Mouse (Mus musculus) thymus, adult 2 months (tissue): Measurements from ENCODE around the gene Zdhhc24. TPM values are rescaled to one million over a fixed set of nuclear protein-coding genes. Genes with fewer than 3 reads are reported as not detected.

Experiments
- DNase-seq: peaks from one replicate; pipeline ENCODE4 v3.0.0; 2021
- H3K27ac ChIP-seq: fragments of 200-500 bp; 2 replicates; pipeline ENCODE4 v1.5.1; 2012; ENCODE audit warnings: low read length, control low read depth; ENCODE audit not compliant: control insufficient read depth, insufficient read depth
- H3K27me3 ChIP-seq: fragments of 200-500 bp; 2 replicates; pipeline ENCODE4 v1.6.1; 2012; ENCODE audit warnings: mild to moderate bottlenecking, low read length, moderate library complexity, mixed read lengths; ENCODE audit not compliant: control insufficient read depth, insufficient read depth
- H3K36me3 ChIP-seq: fragments of 200-500 bp; 2 replicates; pipeline ENCODE4 v1.6.1; 2012; ENCODE audit warnings: mild to moderate bottlenecking, low read length, moderate library complexity; ENCODE audit not compliant: control insufficient read depth, insufficient read depth
- H3K4me1 ChIP-seq: fragments of 200-500 bp; replicated peaks from 2 replicates; pipeline ENCODE4 v1.6.1; 2012; ENCODE audit warnings: low read length; ENCODE audit not compliant: control insufficient read depth, insufficient read depth
- H3K4me3 ChIP-seq: fragments of 200-500 bp; 2 replicates; pipeline ENCODE4 v1.5.1; 2012; ENCODE audit warnings: mild to moderate bottlenecking, low read length, control low read depth, moderate library complexity; ENCODE audit not compliant: control insufficient read depth, insufficient read depth
- CTCF ChIP-seq: fragments of 200-500 bp; IDR thresholded peaks from 2 replicates; pipeline ENCODE4 v1.5.1; 2012; ENCODE audit warnings: mild to moderate bottlenecking, control low read depth, low read length, moderate library complexity, borderline replicate concordance; ENCODE audit not compliant: control insufficient read depth, poor library complexity, insufficient read depth; ENCODE audit errors: extremely low read depth
- POLR2A ChIP-seq: fragments of 200-500 bp; IDR thresholded peaks from 2 replicates; pipeline ENCODE4 v1.6.1; 2012; ENCODE audit warnings: mild to moderate bottlenecking, low read length, control low read depth, moderate library complexity; ENCODE audit not compliant: control insufficient read depth, poor library complexity, insufficient read depth; ENCODE audit errors: extremely low read depth
- WGBS: fragments of 180-500 bp; shearing (Covaris S2); methylation state at CpG from one replicate; pipeline ENCODE4 v1.1.7; 2018; 5-methylcytosine and 5-hydroxymethylcytosine counted together
- polyA plus RNA-seq: library from polyadenylated mRNA; depleted of rRNA; stranded (reverse); fragments of >200 nt; gene quantifications from 2 replicates; pipeline ENCODE4 v1.2.3, GENCODE M21; 2012

Gene Zdhhc24
- polyA plus RNA-seq, 1 experiment, result 53.0 TPM

DNA sequence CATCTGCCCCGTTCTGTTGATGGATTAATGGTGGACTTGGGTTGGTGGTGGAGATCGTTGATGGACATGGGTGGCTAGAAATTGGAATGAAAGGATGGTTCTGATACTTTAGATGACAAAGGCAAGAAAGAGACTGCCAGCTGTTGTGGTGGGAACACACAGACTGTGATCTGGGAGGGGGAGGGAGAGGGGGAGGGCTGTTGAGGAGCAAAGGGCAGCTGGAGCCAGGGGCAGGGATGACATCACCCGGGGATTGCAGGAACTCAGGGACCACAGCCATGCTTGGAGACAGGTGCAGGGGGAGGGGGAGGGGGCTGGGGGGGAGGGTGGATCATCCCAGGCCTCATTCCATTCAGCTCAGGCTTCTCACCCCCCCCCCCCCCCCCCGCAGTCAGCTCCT lies 2.2 kb upstream of the Zdhhc24 start:
- no peak for DNase-seq
- H3K4me3 ChIP-seq, result no peak overlapping the region
- no peaks in the 10 kb centered on the region; the same call in 1 of the 2 replicates for H3K27me3 ChIP-seq
- TF ChIP-seq CTCF (no peak), POLR2A (no peak)
- H3K4me1 ChIP-seq, result peaks cover 11% of the 10 kb centered on the region
- no peak overlapping the region for H3K27ac ChIP-seq
- 61% methylated on average over 4 of the region's 4 CpGs for WGBS
- H3K36me3 ChIP-seq, result no peaks in the 10 kb centered on the region

DNA sequence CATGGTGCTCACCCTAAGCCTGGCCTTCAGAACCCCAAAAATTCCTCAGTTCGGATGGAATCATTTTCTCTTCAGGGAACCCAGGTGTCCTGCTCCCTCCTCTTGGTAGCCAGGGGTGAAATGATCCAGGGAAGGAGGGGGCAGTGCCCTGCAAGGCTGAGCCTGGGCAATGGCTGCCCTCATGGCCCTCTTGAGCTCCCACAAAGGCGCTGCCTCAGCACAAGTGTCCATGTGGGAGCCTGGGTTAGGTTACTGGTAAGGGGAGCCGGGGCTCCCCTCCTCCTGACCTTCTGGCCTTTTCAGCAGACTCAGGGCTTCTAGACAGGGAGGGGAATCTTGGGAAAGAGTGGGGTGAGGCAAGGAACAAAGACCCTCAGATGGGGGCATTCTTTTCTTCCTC lies 1.7 kb upstream of the Zdhhc24 start:
- Histone ChIP-seq H3K4me1 (peaks cover 11% of the 10 kb centered on the region), H3K36me3 (no peaks in the 10 kb centered on the region), H3K27me3 (no peaks in the 10 kb centered on the region; the same call in 1 of the 2 replicates), H3K27ac (no peak overlapping the region), H3K4me3 (no peak overlapping the region)
- WGBS, result 88% methylated on average over 3 of the region's 3 CpGs
- no peak for DNase-seq
- no peak for TF ChIP-seq POLR2A
- TF ChIP-seq CTCF, result no peak

GRCm38 (mm10) chr19:4877785-4878184 lies 683 bp upstream of the Zdhhc24 start, which contains the start of gene Actn3:
TSS of gene Actn3 (minus strand) at chr19:4877909.
- no peak within 1 kb of the TSS for H3K27ac ChIP-seq

DNA sequence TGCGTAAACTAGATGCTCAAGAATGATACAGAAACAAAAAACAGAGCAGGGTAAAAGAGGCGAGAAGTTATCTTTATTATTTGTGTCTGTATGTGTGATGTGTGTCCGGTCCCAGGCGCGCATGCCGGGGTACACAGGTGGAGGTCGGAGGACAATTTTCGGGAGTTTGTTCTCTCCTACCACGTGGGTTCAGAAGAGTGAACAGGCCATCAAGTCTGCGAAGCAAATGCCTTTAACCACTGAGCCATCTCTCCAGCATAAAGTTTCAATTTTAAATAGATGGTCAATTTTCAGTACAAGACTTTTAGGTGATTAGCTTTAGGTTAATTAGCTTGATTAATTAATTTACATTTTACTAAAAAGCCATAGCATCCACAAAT lies 846 bp downstream of the Zdhhc24 start:
- Histone ChIP-seq H3K4me3 (no peak overlapping the region), H3K27me3 (no peaks in the 10 kb centered on the region; the same call in 1 of the 2 replicates), H3K4me1 (peaks cover 11% of the 10 kb centered on the region), H3K36me3 (no peaks in the 10 kb centered on the region), H3K27ac (no peak overlapping the region)
- TF ChIP-seq CTCF, result no peak
- no peak for DNase-seq
- WGBS, result 75% methylated on average over 10 of the region's 10 CpGs

More at GRCm38 (mm10) chr19:4877785-4878184, 683 bp upstream of the Zdhhc24 start, which contains the start of gene Actn3:
- H3K27me3 ChIP-seq, result no peaks in the 10 kb centered on the region; the same call in 1 of the 2 replicates
- no peak for TF ChIP-seq CTCF
- TF ChIP-seq POLR2A, result no peak
- peak within 1 kb of the TSS; percentile 86 for H3K4me3 ChIP-seq
- WGBS, result 22% methylated on average over 17 of the region's 17 CpGs
- no peaks in the 10 kb centered on the region for H3K36me3 ChIP-seq
- DNase-seq, result no peak
- H3K4me1 ChIP-seq, result peaks cover 11% of the 10 kb centered on the region

GRCm38 (mm10) chr19:4883961-4884360 lies 5.5 kb downstream of the Zdhhc24 start:
- Histone ChIP-seq H3K27me3 (no peaks in the 10 kb centered on the region), H3K4me1 (peaks cover 2% of the 10 kb centered on the region), H3K27ac (no peak overlapping the region), H3K4me3 (no peak overlapping the region), H3K36me3 (no peaks in the 10 kb centered on the region)
- no peak for DNase-seq
- WGBS, result 92% methylated on average over 4 of the region's 4 CpGs
- TF ChIP-seq POLR2A (no peak), CTCF (no peak)

- no peak for TF ChIP-seq POLR2A
- no peak for TF ChIP-seq CTCF
- no peaks in the 10 kb centered on the region for H3K27me3 ChIP-seq
- DNase-seq, result no peak
- H3K4me1 ChIP-seq, result no peaks in the 10 kb centered on the region
- 94% methylated on average over 10 of the region's 10 CpGs for WGBS
- H3K36me3 ChIP-seq, result no peaks in the 10 kb centered on the region
- H3K4me3 ChIP-seq, result no peak overlapping the region
- H3K27ac ChIP-seq, result no peak overlapping the region
Observed at GRCm38 (mm10) chr19:4889791-4890190, 11.3 kb downstream of the Zdhhc24 start.

GRCm38 (mm10) chr19:4891798-4892197 lies 13.3 kb downstream of the Zdhhc24 start:
- no peak overlapping the region for H3K27ac ChIP-seq
- H3K27me3 ChIP-seq, result no peaks in the 10 kb centered on the region
- no peak for TF ChIP-seq CTCF
- TF ChIP-seq POLR2A, result no peak
- no peaks in the 10 kb centered on the region for H3K36me3 ChIP-seq
- no peak for DNase-seq
- H3K4me3 ChIP-seq, result no peak overlapping the region
- no peaks in the 10 kb centered on the region for H3K4me1 ChIP-seq
- 75% methylated on average over 3 of the region's 3 CpGs for WGBS
